Mouse (Mus musculus): Measurements from ENCODE around the gene Oit3. TPM values are rescaled to one million over a fixed set of nuclear protein-coding genes. Genes with fewer than 3 reads are reported as not detected.

Oit3 gene
- polyA plus RNA-seq (2017; shearing (Covaris generic)), result not detected

GRCm38 (mm10) chr10:59441735-59442134, at the start of gene Oit3:
TSS of gene Oit3 (minus strand) at chr10:59441778.

GRCm38 (mm10) chr10:59402899-59403792, 38.4 kb downstream of the Oit3 start, which contains the start of gene Pla2g12b:
TSS of gene Pla2g12b (plus strand) at chr10:59403660.

DNA sequence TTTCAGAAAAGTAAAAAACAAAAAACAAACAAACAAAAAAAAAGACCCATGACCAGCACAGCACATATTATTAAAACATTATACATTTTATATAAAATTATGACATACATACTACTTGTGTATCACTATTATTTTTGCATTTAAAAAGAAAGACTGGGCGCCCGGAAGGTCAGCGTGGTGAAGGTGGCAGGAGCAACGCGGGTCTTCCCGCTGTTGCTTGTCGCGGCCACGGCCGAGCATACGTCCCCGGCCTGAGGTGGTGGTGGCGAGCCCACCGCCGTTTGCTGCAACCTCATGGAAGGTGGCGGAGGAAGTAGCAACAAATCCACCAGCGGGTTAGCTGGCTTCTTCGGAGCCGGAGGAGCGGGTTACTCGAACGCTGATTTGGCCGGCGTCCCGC, 46.1 kb downstream of the Oit3 start, which contains the start of gene Gm10273:
Gene Gm10273, plus strand, starts transcription at position 172 of the 400 bp plus-strand sequence.

Other genes starting within 250 kb of the Oit3 start
- 0.33 TPM for gene Sept10, start 219.9 kb downstream of the Oit3 start, polyA plus RNA-seq (2017; shearing (Covaris generic))
- gene Sowahc, start 219.8 kb downstream of the Oit3 start, polyA plus RNA-seq (2017; shearing (Covaris generic)), result 0.49 TPM
- gene P4ha1, start 118.5 kb downstream of the Oit3 start, polyA plus RNA-seq (2017; shearing (Covaris generic)), result 82.2 TPM
- gene Gm10273, start 46.1 kb downstream of the Oit3 start, polyA plus RNA-seq (2017; shearing (Covaris generic)), result 97.4 TPM
- not detected for gene Pla2g12b, start 38.1 kb downstream of the Oit3 start, polyA plus RNA-seq (2017; shearing (Covaris generic))
- gene Gm10322, start 174.3 kb upstream of the Oit3 start, polyA plus RNA-seq (2017; shearing (Covaris generic)), result not detected
- gene Mcu, start 174.9 kb upstream of the Oit3 start, polyA plus RNA-seq (2017; shearing (Covaris generic)), result 7.8 TPM

Measured in inflammation-experienced regulatory T-cells, adult 16 weeks (primary cell).